Mouse (Mus musculus): ENCODE results near the gene Syce1l. TPM values are rescaled to one million over a fixed set of nuclear protein-coding genes. Genes with fewer than 3 reads are reported as not detected.
A peak's percentile ranks its signal among the peaks of the same experiment; 100 is the strongest.

The Syce1l gene
- total RNA-seq (2021), result not detected
- long read RNA-seq, experiment 1, result 0 reads
- long read RNA-seq, experiment 2, result 0 reads

GRCm38 (mm10) chr8:113642926-113643325 is at the start of gene Syce1l:
Gene Syce1l (plus strand): TSS chr8:113643213.
- no peak for DNase-seq (ENCODE audit: low spot score)

GRCm38 (mm10) chr8:113598401-113598800 is 44.6 kb upstream of the Syce1l start:
- DNase-seq (ENCODE audit: low spot score), result no peak

- peak; percentile 29 for DNase-seq (ENCODE audit: low spot score)
Observed at GRCm38 (mm10) chr8:113632634-113633033, 10.4 kb upstream of the Syce1l start.

- DNase-seq (ENCODE audit: low spot score), result no peak
Observed at GRCm38 (mm10) chr8:113634161-113634560, 8.9 kb upstream of the Syce1l start.

- DNase-seq (ENCODE audit: low spot score), result peak; percentile 97
Observed at GRCm38 (mm10) chr8:113634670-113635591, 8.1 kb upstream of the Syce1l start, which contains the start of gene Mon1b. Gene Mon1b (plus strand): TSS chr8:113635587.

GRCm38 (mm10) chr8:113635592-113636279 is 7.3 kb upstream of the Syce1l start:
- no peak for DNase-seq (ENCODE audit: low spot score)

- DNase-seq (ENCODE audit: low spot score), result no peak
Observed at GRCm38 (mm10) chr8:113636280-113636628, 6.8 kb upstream of the Syce1l start.

GRCm38 (mm10) chr8:113640357-113640756 is 2.7 kb upstream of the Syce1l start:
- DNase-seq (ENCODE audit: low spot score), result no peak

- DNase-seq (ENCODE audit: low spot score), result no peak
Observed at GRCm38 (mm10) chr8:113643479-113644210, 632 bp downstream of the Syce1l start.

- no peak for DNase-seq (ENCODE audit: low spot score)
Observed at GRCm38 (mm10) chr8:113645220-113645619, 2.2 kb downstream of the Syce1l start.

- no peak for DNase-seq (ENCODE audit: low spot score)
Observed at GRCm38 (mm10) chr8:113652450-113652849, 9.4 kb downstream of the Syce1l start.

GRCm38 (mm10) chr8:113653151-113653550 is 10.1 kb downstream of the Syce1l start:
- DNase-seq (ENCODE audit: low spot score), result no peak

- no peak for DNase-seq (ENCODE audit: low spot score)
Observed at GRCm38 (mm10) chr8:113656154-113656553, 13.1 kb downstream of the Syce1l start.

- DNase-seq (ENCODE audit: low spot score), result no peak
Observed at GRCm38 (mm10) chr8:113656681-113657298, 13.8 kb downstream of the Syce1l start.

GRCm38 (mm10) chr8:113660128-113660527 is 17.1 kb downstream of the Syce1l start:
- no peak for DNase-seq (ENCODE audit: low spot score)

GRCm38 (mm10) chr8:113664544-113664943 is 21.5 kb downstream of the Syce1l start:
- DNase-seq (ENCODE audit: low spot score), result peak; percentile 59

- DNase-seq (ENCODE audit: low spot score), result no peak
Observed at GRCm38 (mm10) chr8:113665036-113665435, 22.0 kb downstream of the Syce1l start.

- no peak for DNase-seq (ENCODE audit: low spot score)
Observed at GRCm38 (mm10) chr8:113665951-113666350, 22.9 kb downstream of the Syce1l start.

- DNase-seq (ENCODE audit: low spot score), result no peak
Observed at GRCm38 (mm10) chr8:113666714-113667432, 23.9 kb downstream of the Syce1l start.

GRCm38 (mm10) chr8:113669924-113670323 is 26.9 kb downstream of the Syce1l start:
- no peak for DNase-seq (ENCODE audit: low spot score)
